Mouse (Mus musculus): Measurements from ENCODE around the gene Lgr4.

Gene Lgr4

GRCm38 (mm10) chr2:109918592-109919262 lies 1.3 kb downstream of the Lgr4 start:
- in situ Hi-C loops (cut with MboI; ENCODE audit: unreplicated experiment in 2 of 2) = no loop called here

GRCm38 (mm10) chr2:109920471-109920870 lies 3.0 kb downstream of the Lgr4 start:
- in situ Hi-C loops (cut with MboI; ENCODE audit: unreplicated experiment in 2 of 2) = no loop called here

GRCm38 (mm10) chr2:109921298-109922035 lies 4.0 kb downstream of the Lgr4 start:
- in situ Hi-C loops (cut with MboI; ENCODE audit: unreplicated experiment in 2 of 2) = no loop called here

DNA sequence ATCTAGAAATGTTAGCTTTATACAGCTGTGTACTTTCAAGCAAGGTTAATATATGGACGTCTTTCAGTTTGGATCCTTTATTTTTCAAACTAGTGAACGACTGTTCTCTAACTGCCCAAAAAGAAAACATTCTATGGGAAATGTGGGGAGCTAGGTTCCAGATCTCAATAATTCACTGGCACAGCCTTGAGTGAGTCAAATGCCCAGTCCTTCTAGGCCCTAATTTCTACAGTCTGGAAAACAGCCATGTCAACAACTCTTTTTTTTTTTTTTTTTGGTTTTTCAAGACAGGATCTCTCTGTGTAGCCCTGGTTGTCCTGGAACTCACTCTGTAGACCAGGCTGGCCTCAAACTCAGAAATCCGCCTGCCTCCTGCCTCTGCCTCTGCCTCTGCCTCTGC lies 4.9 kb downstream of the Lgr4 start:
- in situ Hi-C loops (cut with MboI; ENCODE audit: unreplicated experiment in 2 of 2) = no loop called here

GRCm38 (mm10) chr2:109923031-109923430 lies 5.6 kb downstream of the Lgr4 start:
- in situ Hi-C loops (cut with MboI; ENCODE audit: unreplicated experiment in 2 of 2) = no loop called here

- in situ Hi-C loops (cut with MboI; ENCODE audit: unreplicated experiment in 2 of 2) = no loop called here
Measured at GRCm38 (mm10) chr2:109923945-109924344, 6.5 kb downstream of the Lgr4 start.

DNA sequence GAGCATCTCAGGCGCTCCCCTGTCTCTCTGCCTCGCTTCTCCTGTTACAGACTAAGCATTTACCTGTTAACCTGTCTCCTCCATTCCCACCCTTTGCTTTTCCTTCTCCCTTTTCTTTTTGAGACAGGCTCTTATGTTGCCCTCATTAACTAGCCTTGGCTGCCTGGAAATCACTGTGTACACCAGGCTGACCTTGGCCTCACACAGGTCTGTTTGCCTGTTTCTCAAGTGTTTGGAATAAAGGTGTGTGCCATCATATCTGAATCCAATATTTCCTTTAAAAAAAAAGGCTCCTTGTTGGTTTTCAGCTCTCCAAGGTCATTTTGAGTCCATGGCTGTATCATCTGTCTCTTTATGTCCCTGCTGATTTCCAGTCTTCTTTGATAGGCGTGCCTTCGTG lies 9.5 kb downstream of the Lgr4 start:
- in situ Hi-C loops (cut with MboI; ENCODE audit: unreplicated experiment in 2 of 2) = no loop called here

GRCm38 (mm10) chr2:109927446-109927845 lies 10.0 kb downstream of the Lgr4 start:
- in situ Hi-C loops (cut with MboI; ENCODE audit: unreplicated experiment in 2 of 2) = no loop called here

DNA sequence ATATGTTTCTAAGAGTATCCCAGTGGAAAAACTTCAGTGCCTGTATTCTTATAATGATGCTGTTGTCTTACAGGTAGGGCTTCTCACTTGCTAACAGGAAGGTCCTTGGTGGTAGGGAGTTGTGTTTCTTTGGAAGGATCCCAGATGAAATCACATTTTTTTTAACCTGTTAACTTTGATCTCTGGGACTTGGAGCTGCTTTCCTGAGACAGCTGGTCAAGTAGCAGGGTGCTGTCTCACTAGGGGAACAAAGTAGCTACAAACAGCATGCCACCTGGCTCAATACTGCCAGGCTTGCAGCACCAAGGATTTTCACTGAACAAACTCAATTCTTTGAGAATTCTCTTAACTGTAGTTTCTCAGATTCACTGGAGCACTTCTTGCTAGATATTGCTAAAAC lies 10.4 kb downstream of the Lgr4 start:
- in situ Hi-C loops (cut with MboI; ENCODE audit: unreplicated experiment in 2 of 2) = no loop called here

DNA sequence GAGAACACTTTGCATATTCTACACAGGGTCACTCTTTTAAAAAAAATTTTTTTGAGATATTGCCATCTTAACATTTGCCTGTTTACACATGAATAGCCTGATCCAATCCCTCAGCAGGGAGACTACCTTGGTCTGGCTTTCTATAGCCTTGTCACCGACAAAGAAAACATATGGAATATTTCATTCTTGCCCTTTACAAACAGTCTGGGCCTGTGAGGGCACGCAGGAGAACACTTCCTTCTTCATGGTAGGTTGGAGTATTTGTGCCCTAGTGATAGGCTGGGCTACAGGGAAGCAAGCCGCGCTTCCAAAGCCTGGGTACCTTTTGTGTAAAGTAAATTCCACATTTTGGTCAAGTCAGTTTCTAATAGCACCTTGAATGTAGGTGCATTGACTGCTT lies 11.3 kb downstream of the Lgr4 start:
- in situ Hi-C loops (cut with MboI; ENCODE audit: unreplicated experiment in 2 of 2) = no loop called here

- in situ Hi-C loops (cut with MboI; ENCODE audit: unreplicated experiment in 2 of 2) = no loop called here
Measured at GRCm38 (mm10) chr2:109929256-109929655, 11.8 kb downstream of the Lgr4 start.

- in situ Hi-C loops (cut with MboI; ENCODE audit: unreplicated experiment in 2 of 2) = no loop called here
Measured at GRCm38 (mm10) chr2:109930366-109930765, 12.9 kb downstream of the Lgr4 start.

DNA sequence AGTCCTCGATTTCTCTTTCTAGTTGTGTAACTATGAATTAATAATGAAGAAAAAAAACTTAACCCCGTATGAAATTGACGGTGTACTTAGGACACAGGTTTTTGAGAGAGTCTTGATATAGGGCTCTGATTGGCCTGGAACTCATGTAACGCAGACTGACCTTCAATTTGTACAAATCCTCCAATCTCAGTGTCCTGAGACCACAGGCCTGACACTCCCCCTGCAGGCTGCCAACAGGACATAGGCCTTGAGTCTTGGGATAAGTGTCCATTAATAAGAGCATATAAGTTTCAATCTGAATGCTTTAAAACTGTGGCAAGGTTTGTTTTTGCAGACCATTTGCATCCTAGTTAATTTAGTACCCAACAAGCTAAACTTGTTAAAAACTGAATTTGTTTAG lies 13.3 kb downstream of the Lgr4 start:
- in situ Hi-C loops (cut with MboI; ENCODE audit: unreplicated experiment in 2 of 2) = no loop called here

GRCm38 (mm10) chr2:109931978-109932780 lies 14.7 kb downstream of the Lgr4 start:
- in situ Hi-C loops (cut with MboI; ENCODE audit: unreplicated experiment in 2 of 2) = no loop called here

- in situ Hi-C loops (cut with MboI; ENCODE audit: unreplicated experiment in 2 of 2) = no loop called here
Measured at GRCm38 (mm10) chr2:109933151-109933550, 15.7 kb downstream of the Lgr4 start.

GRCm38 (mm10) chr2:109934086-109934485 lies 16.6 kb downstream of the Lgr4 start:
- in situ Hi-C loops (cut with MboI; ENCODE audit: unreplicated experiment in 2 of 2) = no loop called here

DNA sequence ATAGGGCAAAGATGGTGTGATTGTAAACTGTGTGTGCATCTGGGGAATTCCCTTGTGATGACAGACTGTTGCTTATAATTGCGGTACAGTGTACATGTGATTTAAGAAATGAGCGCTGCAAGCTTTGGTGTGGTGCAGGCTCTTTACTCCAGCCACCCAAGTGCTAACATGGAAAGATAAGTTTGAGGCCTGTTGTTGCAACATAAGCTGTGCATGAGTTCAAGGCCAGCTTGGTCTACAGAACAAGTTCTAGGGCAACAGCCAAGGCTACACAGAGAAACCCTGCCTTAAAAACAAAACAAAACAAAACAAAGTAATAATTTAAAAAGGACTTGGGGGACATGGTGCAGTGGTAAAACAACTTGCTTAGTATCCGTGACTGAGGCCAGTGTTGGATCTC lies 17.7 kb downstream of the Lgr4 start:
- in situ Hi-C loops (cut with MboI; ENCODE audit: unreplicated experiment in 2 of 2) = no loop called here

- in situ Hi-C loops (cut with MboI; ENCODE audit: unreplicated experiment in 2 of 2) = no loop called here
Measured at GRCm38 (mm10) chr2:109935754-109936409, 18.4 kb downstream of the Lgr4 start.

GRCm38 (mm10) chr2:109936410-109936755 lies 18.9 kb downstream of the Lgr4 start:
- in situ Hi-C loops (cut with MboI; ENCODE audit: unreplicated experiment in 2 of 2) = no loop called here

- in situ Hi-C loops (cut with MboI; ENCODE audit: unreplicated experiment in 2 of 2) = no loop called here
Measured at GRCm38 (mm10) chr2:109941973-109942444, 24.6 kb downstream of the Lgr4 start.
